Comparison of ENCODE assay signal across 20 mouse cellular contexts in the genomic region with DNA sequence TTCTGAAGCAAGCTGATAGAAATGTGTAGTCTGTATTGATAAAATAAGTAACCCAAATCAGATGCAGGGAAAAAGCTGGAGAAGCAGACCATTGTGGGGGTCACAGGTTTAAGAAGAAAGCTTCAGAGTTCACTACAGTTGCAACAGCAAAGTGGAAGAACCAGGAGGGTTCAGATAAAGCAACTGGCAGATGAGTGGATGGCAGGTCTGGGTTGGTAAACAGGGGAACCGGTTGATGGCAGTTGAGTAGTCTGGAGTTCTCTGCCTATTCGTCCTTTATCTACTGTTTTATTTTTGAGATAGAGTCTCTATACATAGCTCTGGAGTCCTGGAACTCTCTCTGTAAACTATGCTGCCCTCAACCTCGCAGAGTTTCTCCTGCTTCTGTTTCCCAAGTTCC. TPM values are rescaled to one million over a fixed set of nuclear protein-coding genes. Genes with fewer than 3 reads are reported as not detected.
DNase-seq lines count a peak whose midpoint lies in the region; ATAC-seq lines count a peak whose summit lies in the region.
"Had no signal": no experiment of that assay in that cellular context is flagged by ENCODE, and none has a peak within 500 bp of the region (broad histone marks: within the 10 kb centered on the region; RNA-seq: fewer than 3 reads in every experiment).

No protein-coding gene starts in this region.

- no peaks in the 10 kb centered on the region for H3K9me3 ChIP-seq in hindbrain, embryonic 10.5 days
- H3K9me3 ChIP-seq: G1E had no signal

- H3K27ac ChIP-seq in hindbrain, embryonic 10.5 days, result no peak overlapping the region

- H3K4me3 ChIP-seq in hindbrain, embryonic 10.5 days, result no peak overlapping the region

- 74% methylated on average over 3 of the region's 3 CpGs for WGBS in hindbrain, embryonic 10.5 days

- no peaks in the 10 kb centered on the region for H3K4me1 ChIP-seq in hindbrain, embryonic 10.5 days (replicated peaks)

- H3K36me3 ChIP-seq in hindbrain, embryonic 10.5 days, result no peaks in the 10 kb centered on the region
- H3K36me3 ChIP-seq: G1E had no signal

- H3K27me3 ChIP-seq in hindbrain, embryonic 10.5 days (ENCODE audit: insufficient read depth, poor library complexity, severe bottlenecking), result peaks cover 3% of the 10 kb centered on the region; the same call in 1 of the 2 replicates
- H3K27me3 ChIP-seq: CH12.LX had no signal

- peak; percentile 78 for ATAC-seq in megakaryocyte progenitor cell, adult 5-6 weeks (replicated peaks; ENCODE audit: poor library complexity)
- ATAC-seq in megakaryocyte-erythroid progenitor cell, adult 5-6 weeks (replicated peaks; ENCODE audit: low FRiP score, low TSS enrichment, poor library complexity, severe bottlenecking), result peak; percentile 77
- ATAC-seq: activated CD4-positive, CD25-positive, alpha-beta regulatory T cell, adult 4 months; CD4-positive, CD25-positive, alpha-beta regulatory T cell, adult 4 months; Patski had no signal

- DNase-seq in cerebellum, adult 11 months, result no peak
- DNase-seq in hindbrain, embryonic 10.5 days (ENCODE audit: low spot score), result no peak
- DNase-seq: adrenal gland, adult 2 months; adrenal gland, adult 8-10 months; adrenal gland, postnatal 10 days; adrenal gland, postnatal 14 days; adrenal gland, postnatal 25 days; adrenal gland, postnatal 36 days; B cell, adult 2 months; cerebellum, adult 11-12 months; cerebellum, adult 18-20 months; cerebellum, adult 2 months had no signal

RNA-seq across cellular contexts. Expression of a gene that starts 26.8 kb away (rescaled TPM):
- total RNA-seq in megakaryocyte progenitor cell, adult 5-6 weeks (2015), result 0.83 and 1.3 TPM in 2 replicates
- total RNA-seq in megakaryocyte progenitor cell, adult 5-6 weeks (2017), result 0.33 and 0.88 TPM in 2 replicates
- total RNA-seq in megakaryocyte-erythroid progenitor cell, adult 5-6 weeks (2014; fragmentation: Nextera tagmentation), result 0.42 and 2.9 TPM in 2 replicates
- total RNA-seq in megakaryocyte-erythroid progenitor cell, adult 5-6 weeks (2017), result 3.7 and 6.7 TPM in 2 replicates
- 7.2 and 9.0 TPM in 2 replicates for polyA plus RNA-seq in hindbrain, embryonic 10.5 days (2016; fragmentation: Nextera tagmentation; extraction: Ambion mirVana)
- total RNA-seq: MEL had no signal
- polyA plus RNA-seq: activated CD4-positive, CD25-positive, alpha-beta regulatory T cell, adult 4 months; CD4-positive, CD25-positive, alpha-beta regulatory T cell, adult 4 months; G1E; Patski had no signal
